Mouse (Mus musculus) thymus, postnatal 25 days (tissue): ENCODE measurements around the gene Slc37a1.

ENCODE experiments used
- DNase-seq: peaks from one replicate; pipeline ENCODE4 v3.0.0; 2022

The Slc37a1 gene

DNA sequence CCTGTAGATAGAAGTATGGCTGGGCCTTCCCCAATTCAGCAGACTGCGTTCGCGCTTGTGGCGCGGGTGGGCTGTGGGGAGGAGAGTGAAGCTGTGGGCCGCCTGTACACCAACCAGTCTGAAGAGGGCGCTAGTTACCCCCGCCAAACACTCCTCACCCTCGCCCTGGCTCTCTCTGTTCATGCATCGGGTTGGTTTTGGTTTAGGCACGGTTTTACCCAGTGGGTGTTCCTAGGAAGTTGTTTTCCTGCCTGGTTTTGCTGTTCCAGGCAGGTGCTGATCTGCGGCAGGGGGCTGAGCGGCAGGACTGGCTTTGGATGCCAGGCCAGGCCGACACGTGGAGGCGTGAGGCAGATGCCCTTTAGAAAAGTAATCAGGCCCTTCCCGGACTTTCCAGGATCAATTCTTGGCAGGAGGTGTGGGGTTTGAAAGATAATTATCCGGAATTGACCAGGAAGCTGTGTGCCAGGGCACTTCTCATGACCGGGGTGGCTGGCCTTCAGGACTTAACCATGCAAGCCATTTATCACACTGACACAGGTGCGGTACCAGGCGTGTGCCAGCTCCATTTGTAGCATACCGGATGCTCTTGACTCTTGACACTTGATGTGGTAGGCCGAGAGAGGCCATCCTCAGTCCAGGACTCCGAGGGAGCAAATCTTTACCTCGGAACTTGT, 8.8 kb downstream of the Slc37a1 start:
- peak; percentile 83 for DNase-seq

DNA sequence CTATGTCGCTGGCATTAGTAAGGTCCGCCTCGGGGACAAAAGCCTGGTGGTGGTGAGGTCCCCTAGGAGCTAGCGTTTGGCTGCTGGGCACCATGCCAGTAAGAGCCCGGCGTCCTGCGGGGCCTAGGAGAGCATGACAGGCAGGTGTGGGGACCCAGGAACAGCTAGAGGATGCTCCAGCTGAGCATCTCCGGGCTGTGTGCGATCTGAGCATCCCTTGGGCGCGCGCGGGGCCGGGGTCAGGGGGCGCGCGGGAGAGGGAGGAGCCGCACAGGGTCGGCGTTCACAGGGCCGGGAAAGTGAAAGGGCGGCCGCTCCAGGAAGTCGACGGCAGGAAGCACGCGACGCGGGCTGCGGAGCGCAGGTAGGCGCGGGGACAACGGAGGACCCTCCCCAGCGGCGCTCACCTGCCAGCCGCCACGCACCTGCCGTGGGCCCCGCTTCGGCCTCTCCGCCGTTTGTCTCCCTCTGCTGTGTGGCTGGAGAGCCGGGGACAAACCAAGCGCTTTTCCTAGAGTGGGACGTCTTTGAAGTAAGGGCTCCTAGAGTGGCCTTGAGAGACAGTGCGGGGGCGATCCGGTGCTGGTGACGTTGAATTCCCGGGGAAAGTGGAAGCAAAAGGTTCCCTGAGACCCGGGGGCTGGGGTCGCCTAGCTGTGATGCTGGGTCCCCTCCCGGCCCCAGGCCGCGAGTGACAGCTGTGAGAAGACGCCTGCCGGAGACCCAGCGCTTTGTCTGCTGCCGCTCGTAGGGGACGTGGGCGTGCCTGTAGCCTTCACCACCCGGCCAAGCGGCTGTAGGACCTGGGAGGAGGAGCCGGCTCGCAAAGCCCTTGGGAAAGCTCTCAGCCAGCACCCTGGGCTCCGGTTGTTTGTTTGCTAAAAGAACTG, 9.5 kb downstream of the Slc37a1 start:
- DNase-seq = peak; percentile 89

DNA sequence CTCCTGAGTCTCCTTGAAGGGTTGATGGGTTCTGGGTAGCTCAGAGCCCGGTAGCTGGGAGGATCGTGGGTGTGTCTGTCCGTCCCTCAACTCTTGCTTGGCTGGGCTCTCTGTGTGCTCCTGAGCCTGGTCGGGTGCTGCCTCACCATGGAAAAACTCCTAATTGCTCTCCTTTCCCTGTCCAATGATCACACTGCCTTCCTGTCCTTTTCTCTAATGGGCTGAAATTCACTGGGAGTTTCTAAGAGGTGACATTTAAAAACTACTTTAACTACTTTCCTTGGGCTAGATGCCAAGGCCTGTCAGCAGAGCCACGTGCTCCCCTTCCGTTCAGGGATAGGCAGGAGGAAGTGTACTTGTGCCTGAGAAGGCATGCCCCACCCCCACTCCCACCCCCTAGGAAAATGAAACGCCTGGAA, 10.9 kb downstream of the Slc37a1 start:
- peak; percentile 33 for DNase-seq

DNA sequence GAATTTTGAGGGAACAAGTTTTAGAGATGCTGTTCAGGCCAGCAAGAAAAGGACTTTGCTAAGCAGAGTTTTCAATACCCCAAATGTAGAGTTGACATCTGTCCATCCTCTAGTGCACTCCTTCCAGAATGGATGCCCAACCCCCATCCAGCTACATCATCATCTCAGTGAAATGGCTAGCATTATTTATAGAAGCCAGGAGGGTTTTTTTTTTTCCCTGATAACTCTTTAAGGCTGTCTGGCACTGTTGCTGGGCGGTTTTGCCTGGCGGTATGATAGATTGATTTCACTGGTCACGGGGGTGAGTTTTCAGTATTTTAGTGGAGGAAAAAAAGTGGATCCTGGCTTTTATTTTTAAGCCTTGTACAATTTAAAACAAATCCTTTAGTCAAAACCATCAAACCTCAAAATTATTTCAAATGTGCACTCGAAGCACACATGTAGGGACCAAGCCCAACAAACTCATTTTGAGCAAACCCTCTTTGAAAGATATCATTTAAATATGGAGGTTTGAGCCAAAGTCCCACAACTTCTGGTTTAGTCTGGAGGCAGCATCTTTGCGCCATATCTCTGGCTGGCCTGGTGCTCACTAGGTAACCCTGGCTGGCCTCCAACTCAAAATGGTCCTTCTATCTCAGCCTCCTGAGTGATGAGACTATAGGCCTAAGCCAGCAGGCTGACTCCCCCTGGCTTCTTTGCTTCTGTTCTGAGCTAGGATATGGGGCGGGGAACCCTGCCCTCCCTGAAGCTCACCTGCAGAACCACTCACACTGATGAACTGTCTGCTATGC, 12.0 kb downstream of the Slc37a1 start:
- no peak for DNase-seq

DNA sequence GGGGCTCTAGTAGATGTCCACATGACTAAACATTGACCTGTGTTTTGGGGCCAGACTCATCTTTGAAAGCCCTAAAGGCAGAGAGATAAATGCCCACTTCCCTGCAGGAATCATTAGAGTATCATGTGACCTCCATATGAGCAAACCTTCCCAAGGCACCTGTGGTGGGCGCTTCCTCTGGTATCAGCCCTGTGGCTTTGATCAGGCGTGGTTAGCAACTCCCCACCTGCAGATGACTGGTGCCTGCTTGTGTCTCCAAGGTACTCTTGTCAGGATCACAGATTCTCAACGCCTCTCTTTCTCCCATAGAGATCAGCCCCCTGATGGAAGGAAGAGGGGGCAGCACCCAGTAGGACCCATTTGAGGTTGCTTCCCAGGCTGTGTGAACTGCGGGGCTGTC, 13.4 kb downstream of the Slc37a1 start:
- DNase-seq = peak; percentile 63

DNA sequence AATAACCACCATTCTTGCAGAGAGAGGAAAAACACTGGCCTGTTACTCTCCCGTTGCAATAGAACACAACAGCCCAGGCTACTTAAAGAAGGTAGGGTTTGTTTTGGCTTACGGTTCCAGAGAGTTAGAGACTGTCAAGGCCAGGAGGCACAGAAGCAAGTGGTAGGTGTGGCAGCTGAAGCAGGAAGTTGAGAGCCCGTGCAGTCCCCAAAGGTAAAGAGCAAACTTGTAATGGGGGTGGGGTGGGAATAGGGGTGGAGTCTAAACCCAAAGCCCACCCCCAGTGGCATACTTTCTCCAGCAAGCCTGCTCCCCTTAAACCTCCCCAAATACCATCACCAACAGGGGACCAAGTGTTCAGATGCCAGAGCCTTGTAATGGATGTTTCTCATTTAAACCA, 14.1 kb downstream of the Slc37a1 start:
- DNase-seq = peak; percentile 34

DNA sequence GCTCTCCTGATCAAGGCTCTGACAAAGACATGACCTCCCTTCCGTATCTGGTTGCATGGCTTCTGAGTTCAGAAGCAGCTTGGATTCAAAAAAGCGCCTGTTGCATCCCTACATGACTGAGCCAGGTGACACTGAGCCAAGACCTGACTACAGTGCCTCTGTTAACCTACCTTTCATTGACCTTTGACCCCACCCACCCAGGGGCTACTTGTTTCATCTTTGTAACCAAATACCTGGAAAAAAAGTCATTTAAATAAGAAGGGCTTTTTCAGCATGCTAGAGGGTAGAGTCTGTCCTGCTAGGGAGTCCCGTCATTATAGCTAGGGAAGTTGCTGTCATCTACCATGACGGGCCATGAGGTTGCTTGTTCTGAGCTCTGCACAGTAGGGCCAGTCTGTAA, 16.8 kb downstream of the Slc37a1 start:
- DNase-seq = no peak

GRCm38 (mm10) chr17:31304895-31305775, 18.5 kb downstream of the Slc37a1 start:
- peak; percentile 29 for DNase-seq

DNA sequence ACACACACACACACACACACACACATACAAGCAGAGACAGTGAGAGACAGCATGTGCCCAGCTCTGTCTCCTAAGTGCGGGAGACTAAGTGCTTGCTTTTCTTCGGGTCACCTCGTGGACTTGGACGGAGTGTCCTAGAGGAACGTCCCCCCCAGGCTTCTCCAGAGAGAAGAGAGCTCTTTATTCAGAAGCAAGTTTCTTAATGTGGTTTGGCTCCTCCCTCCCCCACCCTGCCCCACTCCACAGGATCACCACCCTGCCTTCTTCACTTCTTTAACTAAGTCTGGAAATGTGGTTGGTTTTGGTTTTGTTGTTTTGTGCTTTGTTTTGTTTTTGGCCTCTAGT, 19.2 kb downstream of the Slc37a1 start:
- DNase-seq = no peak

GRCm38 (mm10) chr17:31307756-31308155, 21.2 kb downstream of the Slc37a1 start:
- DNase-seq = no peak

- DNase-seq = no peak
Measured at GRCm38 (mm10) chr17:31308291-31308816, 21.8 kb downstream of the Slc37a1 start.

DNA sequence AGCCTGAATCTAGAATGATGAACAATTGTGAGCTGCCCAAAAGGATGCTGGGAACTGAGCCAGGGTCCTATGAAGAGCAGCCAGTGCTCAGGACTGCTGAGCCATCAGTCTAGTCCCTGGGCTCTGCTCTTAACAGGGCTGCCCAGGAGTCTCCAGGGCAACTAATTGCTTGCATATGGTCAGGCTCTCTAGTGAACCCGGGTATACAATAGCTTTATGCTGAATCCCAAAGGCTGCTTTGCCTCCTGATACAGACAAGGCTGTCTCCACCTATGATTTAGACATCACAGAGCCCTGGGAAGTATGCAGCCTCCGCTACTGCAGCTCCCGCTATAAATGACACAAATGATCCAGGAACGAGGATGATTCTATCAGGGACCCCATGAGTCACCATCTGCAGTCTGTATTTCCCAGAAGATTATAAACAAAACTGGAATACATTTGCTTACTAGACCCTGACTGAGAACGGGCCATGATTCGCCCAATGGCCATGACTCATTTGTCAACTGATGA, 22.7 kb downstream of the Slc37a1 start:
- DNase-seq = no peak

- DNase-seq = no peak
Measured at GRCm38 (mm10) chr17:31311047-31311446, 24.5 kb downstream of the Slc37a1 start.

- no peak for DNase-seq
Measured at GRCm38 (mm10) chr17:31312648-31313047, 26.1 kb downstream of the Slc37a1 start.

- DNase-seq = no peak
Measured at GRCm38 (mm10) chr17:31315046-31315792, 28.6 kb downstream of the Slc37a1 start.

DNA sequence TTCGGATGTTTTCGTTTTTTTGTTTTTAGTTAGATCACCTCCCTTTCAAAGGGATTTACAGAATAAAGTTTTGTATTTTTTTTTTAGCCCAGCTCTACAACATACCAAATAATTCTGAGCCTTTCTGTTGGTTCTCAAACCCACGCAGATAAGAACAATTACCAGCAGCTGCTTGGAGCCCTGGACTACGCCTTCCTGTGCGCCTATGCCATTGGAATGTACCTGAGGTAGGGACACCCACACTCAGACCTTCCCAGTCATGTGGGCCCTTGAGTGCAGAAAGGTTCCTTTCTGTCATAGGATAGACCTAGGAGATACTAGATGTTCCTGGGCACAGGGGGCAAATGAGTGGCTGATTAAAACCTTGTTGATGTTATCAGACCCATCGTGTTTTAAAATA, 29.4 kb downstream of the Slc37a1 start:
- DNase-seq = no peak

GRCm38 (mm10) chr17:31316998-31317397, 30.4 kb downstream of the Slc37a1 start:
- no peak for DNase-seq

DNA sequence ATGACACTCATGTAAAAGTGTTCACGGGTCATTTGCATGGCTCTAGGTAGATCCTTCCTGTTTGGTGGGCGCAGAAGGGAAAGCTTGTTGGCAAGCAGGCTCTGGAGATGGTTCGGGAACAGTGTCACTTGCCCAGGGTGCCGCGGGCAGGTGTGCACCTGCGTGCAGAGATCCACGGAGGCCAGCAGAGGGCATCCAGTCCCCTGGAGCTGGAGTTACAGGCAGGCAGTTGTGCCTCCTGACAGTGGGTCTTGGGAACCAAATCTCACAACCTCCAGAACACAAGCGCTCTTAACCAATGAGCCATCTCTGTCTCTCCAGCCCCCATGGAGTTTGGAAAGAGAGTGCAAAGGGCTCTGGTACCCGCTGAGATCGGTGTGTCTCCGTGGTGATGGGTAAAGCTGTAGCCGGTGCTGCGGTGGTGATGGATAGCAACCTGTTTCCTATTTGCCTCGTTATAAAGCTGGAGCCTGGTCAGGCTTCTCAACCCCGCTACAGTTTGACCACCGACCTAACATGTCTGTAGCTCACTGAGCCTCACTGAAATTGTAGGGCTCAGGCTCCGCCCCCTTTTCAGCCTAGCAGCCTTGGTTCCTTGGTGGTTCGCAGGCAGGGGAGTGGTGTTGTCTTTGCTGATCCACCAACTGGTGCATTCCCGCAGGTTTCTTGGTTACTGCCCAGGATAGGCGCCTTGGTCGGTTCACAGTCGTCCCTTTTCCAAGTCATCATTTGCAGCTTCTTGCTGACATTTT, 31.1 kb downstream of the Slc37a1 start:
- no peak for DNase-seq

DNA sequence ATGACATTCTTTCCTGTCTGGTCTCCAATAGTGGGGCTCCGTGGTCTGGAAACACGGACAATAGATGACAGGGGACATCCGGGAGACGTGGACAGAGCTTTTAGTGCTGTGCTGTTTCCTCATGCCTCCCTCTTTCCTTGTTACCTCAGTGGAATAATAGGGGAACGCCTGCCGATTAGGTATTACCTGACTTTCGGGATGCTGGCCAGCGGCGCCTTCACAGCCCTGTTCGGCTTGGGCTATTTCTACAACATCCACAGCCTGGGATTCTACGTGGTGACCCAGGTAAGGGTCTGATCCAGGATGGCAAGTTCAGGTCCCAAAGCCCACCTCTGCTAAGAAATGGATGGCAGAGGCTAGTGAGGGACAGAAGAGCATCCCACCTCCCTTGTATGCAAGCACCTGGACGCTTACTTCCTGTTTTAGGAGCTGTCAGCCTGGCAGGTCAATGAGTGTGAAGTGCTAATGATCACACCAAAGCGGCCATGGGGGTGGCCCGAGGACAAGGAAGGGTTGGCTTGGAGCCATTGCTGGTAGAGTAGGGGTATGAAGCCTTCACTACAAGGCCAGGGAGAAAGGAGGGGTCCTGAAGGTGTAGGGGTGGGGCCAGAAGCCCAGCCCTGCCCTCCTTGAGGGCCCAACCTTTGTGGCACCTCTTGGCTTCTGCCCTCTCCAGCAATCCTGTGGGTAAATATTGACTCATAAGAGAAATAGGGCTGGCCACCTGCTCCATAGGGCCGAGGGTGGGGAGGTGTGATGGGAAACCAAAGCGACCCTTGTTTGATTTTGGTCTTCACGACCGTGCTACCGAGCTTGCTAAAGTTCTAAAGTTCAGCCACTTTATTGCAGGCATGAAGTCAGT, 32.5 kb downstream of the Slc37a1 start:
- DNase-seq = no peak
